Mouse (Mus musculus) bone marrow, adult 2 months (tissue): ENCODE results near the gene Rhbdd1.

Experiments
- CTCF ChIP-seq: fragments of 200-500 bp; IDR thresholded peaks from 2 replicates; pipeline ENCODE4 v1.5.1; 2011; ENCODE audit warnings: low read length, control low read depth; ENCODE audit not compliant: control insufficient read depth, insufficient read depth
- POLR2A ChIP-seq: fragments of 200-500 bp; IDR thresholded peaks from 2 replicates; pipeline ENCODE4 v1.6.1; 2011; ENCODE audit warnings: low read depth, mild to moderate bottlenecking, control low read depth, low read length, borderline replicate concordance; ENCODE audit not compliant: control insufficient read depth

DNA sequence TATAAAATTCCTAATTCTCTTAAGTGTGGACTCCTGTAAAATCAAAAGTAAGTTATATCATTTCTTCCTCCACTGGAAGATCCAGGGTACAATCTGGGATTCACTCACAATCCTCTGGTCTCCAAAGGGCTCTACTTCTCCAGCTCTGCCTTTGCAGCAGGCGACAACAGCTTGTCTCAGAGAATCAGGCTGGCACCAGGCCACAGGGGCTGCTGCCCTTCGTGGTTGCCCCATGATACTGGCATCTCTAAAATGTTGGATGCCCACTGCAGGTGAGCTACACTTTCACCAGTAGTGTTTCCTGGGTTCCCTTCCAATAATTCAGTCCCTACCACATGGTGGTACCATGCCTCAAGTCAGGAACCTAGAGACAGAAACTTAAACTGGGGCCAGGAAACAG lies 67.9 kb downstream of the Rhbdd1 start:
- TF ChIP-seq POLR2A, result no peak
- TF ChIP-seq CTCF, result no peak
